Mouse (Mus musculus) heart, adult 18-20 months (tissue): Measurements from ENCODE around the gene H2-Ke6. TPM values are rescaled to one million over a fixed set of nuclear protein-coding genes. Genes with fewer than 3 reads are reported as not detected.

ENCODE experiments used
- DNase-seq, 2 experiments: peaks; one replicate each; pipeline ENCODE4 v3.0.0; 2021 to 2022; ENCODE audit warnings: mixed read lengths in 1 of 2
- long read RNA-seq, 2 experiments: library from polyadenylated mRNA; stranded (forward); transcript quantifications; one replicate each; pipeline ENCODE4 v2.0.0; 2021
- total RNA-seq, 2 experiments: library from RNA; stranded (reverse); gene quantifications; 2 replicates each; pipeline ENCODE4 v1.2.3; 2021

H2-Ke6 gene
- total RNA-seq: 100 to 1,000 TPM; 131 to 137 TPM
- long read RNA-seq, experiment 1, transcript H2-Ke6-212 (8 exons, 1,133 nt): minor isoform, 8 of 115 reads
- long read RNA-seq, experiment 1, transcript H2-Ke6-201 (9 exons, 965 nt): major isoform, 83 of 115 reads
- long read RNA-seq, experiment 1, partial matches to known transcripts: 7 of 115 reads
- long read RNA-seq, experiment 1, other reads (novel, unspliced or antisense): 15 of 115 reads
- long read RNA-seq, experiment 2, transcript H2-Ke6-201 (9 exons, 965 nt): major isoform, 46 of 63 reads
- long read RNA-seq, experiment 2, partial matches to known transcripts: 5 of 63 reads
- long read RNA-seq, experiment 2, other reads (novel, unspliced or antisense): 9 of 63 reads

DNA sequence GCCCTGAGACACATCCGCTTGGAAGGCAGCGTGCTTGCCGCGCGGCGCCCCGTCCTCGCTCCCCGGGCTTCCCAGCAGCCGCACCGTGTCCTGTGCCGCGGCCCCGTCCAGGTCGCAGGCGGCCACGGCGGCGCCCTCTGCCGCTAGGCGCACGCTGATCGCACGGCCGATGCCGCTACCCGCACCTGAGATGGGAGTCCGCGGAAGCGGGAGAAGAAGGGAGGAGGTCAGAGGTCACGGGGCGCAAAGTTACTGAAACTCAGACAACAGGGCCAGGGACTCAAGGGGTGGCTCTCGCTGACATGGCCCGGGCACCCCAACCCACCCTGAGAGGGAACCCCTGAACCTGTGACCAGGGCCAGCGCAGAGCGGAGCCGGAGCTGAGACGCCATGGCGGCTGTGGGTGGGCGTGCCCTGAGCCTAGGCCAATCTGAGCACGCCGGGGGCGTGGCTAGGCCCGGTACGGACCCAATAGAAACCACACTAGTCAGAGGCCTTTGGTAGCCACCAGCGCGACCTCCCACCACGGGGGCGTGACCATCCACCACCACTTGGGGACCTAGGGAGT is at the start of gene H2-Ke6:
Gene H2-Ke6, minus strand, starts transcription at position 405 of the 568 bp plus-strand sequence.
- peak; percentile 92 to 95 for DNase-seq

DNA sequence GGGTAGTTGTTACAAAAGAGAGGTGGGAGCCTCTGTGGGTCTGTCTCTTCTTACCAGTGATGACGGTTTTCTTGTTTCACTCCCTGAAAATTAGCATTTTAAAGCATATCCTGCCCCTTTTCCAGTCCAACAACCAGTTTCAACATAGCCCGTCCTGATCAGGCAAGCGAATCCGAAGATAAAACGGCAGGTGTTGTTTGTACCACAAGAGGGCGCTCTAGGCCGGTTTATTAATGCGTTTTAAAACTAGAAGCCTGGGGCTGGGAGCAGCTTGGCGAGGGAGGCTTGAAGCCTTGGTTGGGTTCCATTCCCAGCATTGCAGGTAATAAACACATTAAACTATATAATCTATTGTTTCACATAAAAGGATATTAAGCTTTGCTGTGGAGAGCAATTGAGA is 49.7 kb upstream of the H2-Ke6 start:
- peak; percentile 54 to 84 for DNase-seq

DNA sequence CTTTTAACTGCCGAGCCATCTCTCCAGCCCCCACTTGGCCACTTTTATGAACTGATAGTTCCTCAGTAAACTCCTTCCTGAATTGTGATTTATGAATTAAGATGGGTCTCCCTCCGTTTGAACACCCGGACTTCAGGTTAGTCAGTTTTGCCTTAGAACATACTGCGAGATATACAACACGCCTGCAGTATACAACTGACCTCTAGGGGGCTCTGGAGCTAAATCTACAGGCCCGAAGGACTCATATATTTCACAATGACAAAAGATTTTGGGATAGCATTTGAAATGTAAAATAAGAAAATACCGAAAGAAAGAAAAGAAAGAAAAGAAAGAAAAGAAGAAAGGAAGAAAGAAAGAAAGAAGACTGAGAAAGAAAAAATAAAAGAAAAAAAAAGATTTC is 47.4 kb upstream of the H2-Ke6 start:
- DNase-seq: peak; percentile 61 to 90

DNA sequence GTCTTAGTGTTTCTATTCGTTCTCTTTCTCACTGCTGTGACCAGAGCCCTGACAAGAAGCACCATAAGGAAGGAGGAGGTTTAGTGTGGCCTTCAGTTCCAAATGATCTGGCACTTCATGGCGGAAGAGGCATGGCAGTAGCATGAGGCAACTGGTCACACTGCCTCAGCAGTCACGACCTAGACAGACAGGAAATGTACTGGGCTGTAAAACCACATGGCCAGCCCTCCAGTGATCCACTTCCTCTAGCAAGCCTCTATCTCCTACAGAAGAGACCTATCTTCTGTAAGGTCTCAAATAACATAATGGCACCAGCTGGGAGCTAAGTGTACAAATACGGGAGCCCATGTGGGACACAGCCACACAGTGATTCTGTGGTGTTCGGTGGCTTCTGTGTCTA is 44.2 kb upstream of the H2-Ke6 start:
- DNase-seq: no peak

DNA sequence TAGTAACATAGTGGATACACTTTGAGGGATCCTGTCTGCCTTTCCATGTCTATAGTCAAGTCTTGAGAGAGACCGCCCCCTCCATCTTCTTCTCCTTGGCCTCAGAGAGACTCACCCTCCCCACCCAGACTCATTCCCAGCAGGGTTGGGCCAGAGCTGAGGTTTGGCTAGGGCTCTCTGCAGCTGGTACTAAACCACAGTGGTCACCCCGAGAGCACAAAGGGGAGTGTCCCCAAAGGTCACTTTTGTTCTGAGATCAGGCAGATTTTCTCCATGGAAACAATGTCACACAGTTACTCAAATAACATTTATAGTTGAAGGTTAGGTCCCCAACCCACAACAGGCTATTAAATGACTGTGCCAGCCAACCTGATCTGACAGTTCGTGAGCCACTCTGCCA is 41.0 kb upstream of the H2-Ke6 start:
- DNase-seq: no peak

DNA sequence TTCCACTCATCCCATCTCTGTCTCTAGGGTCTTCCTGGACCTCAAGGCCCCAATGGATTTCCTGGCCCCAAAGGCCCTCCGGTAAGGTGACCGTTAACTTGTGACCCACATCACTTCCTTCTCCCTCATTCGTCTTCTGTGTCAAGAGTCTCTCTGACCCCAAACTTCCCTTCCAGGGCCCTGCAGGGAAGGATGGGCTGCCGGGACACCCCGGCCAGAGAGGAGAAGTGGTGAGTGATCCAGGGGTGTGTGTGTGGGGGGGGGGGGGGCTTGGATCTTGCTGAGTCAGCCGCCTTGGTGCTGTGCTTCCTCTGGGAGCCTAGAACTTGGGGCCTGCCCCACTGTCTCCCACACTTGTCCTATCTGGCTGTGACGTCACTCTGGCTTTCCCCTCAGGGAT is 29.4 kb upstream of the H2-Ke6 start:
- DNase-seq: no peak

DNA sequence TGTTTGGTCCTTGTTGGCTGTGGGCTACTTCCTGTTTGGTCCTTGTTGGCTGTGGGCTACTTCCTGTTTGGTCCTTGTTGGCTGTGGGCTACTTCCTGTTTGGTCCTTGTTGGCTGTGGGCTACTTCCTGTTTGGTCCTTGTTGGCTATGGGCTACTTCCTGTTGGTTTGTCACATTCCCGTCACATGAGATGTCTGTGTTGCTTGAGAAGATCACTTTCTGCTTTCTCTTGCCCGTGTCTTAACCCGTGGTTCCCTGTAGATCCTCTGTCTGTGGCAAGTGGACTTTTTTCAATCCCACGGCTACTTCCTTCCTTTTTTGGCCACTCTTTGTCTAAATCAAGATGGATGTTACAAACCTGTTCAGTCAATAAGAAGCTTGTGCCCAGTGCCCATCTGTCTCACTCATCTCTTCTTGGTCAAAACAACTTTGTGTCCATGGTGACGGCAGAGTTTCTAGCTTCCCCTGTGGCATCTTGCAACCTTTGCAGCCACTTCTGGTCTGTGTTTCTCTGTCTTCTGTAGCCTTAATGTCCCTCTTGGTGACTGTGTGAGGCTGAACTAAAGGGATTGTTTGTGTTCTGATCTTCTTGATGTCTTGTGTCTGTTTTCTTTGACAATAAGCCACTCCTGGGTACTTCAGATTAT is 19.7 kb upstream of the H2-Ke6 start:
- no peak for DNase-seq

DNA sequence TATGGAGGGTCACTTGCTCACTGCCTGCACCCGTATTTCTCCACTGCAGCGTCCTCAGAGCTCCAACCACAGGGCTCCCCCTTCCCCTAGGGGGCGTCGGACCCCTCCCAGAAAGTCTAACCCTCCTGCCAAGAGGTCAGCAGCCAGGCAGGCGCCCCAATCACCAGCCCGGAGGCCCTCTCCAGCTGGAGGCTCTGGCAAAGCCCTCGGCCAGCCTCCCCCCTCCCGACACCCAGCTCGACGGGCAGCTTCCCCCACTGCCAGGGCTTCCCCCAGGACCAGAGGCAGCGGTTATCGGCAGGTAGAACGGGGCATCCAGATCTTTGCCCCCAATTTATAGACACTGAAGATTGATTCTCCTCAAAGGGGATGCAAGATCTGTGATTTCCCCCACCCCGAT is 18.1 kb upstream of the H2-Ke6 start:
- DNase-seq: no peak

DNA sequence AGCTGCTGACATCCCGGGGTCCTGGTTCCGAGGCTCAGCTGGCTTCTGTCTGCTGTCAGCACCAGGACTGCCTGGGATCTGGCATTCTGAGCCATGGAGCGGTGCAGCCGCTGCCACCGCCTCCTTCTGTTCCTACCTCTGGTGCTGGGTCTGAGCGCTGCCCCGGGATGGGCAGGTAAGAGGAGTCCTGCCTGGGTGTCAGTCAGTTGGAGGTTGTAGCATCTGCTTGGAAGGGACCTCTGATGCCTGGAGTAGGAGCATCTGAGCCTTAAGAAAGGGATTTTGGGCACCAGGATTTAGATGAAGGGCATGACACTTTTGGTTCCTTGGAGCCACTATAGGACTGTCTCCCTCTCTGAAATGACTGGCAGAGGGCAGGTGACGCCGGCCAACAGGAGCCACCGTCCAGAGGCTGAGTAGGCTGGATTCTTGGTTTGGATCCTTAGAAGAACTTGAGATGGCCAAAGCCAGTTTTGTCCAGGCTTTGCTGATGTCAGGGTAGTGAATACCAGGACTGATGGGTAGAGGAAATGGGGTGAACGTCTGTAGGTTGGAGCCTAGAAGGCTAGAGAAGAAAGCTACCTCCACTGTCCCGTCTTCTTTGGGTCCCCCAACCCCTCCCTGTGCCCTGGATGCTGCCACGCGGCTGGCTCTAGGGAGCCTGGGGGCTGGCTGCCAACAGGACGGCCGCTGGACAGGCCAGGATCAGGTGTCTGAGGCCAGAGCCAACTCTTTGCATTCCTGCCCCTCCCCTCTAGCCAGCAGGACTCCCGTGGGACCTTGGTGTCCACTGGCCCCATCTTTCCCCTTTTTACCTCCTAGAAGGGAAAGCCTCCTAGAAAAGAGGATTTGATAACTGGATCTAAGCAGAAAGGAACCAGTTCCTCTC is 11.9 kb upstream of the H2-Ke6 start:
- peak; percentile 71 to 77 for DNase-seq

DNA sequence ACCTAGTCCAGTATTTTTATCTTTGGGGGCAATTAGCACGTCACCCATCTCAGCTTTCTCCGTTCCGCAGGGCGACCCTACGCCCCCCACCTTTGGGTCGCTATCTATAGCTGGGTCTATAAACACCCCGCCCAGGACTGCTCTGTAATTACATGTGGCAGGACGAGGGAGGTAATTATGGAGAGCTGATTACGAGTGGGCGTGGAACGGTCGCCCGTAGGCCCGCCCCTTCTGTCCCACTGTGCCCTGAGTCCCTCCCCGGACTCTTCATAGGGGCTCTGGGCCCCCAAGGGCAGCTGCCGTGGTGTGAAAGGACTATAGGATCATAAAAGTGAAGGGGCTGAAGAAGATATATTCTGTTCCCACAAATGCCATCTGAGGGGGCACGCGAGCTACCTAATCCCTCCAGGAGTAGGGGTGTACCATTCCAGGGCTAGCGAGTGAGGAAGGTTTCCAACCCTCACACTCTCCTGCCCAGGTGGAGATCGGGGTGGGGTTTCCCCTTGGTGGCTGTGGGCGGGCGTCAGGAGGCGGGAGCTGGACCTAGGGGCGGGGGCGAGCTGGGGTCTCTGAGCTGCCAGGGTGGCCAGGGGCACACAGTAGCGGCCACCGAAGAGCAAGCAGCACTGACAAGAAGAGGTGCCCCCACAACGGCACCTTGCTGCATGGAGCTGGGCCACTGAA is 11.2 kb upstream of the H2-Ke6 start, which contains the start of gene Col11a2:
Gene Col11a2, plus strand, starts transcription at position 560 of the 684 bp plus-strand sequence.
- DNase-seq: no peak

DNA sequence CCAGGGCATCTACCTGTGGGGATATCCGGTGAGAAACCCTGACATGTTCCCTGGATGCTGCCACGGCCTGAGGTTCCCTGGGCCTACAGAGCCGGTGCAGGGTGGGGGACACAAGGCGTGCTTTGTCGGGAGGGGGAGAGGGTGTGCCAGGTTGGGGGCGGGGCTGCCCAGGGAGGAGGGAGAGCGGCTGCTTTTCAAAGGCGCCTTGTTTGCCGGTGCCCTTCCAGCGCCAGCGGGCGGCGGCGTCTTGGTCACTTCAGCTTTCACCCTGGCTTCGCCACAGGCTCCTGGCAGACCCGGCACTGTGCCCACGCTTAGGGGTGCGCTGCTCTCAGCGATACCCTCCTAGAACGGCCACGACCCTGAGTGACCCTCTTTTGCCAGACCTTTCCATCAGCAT is 10.6 kb upstream of the H2-Ke6 start:
- DNase-seq: no peak

DNA sequence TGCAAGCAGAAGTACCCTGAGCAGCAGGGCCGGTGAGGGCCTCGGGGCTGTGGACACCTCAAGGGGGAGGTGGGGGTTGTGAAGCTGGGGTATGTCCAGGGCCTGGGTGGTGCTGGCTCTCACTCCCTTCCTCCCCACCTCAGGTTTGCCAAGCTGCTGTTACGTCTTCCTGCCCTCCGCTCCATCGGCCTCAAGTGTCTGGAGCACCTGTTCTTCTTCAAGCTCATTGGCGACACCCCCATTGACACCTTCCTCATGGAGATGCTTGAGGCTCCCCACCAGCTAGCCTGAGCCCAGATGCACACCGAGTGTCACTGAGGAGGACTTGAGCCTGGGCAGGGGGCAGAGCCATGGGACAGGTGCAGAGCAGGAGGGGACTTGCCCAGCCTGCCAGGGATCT is 9.4 kb upstream of the H2-Ke6 start:
- DNase-seq: no peak

DNA sequence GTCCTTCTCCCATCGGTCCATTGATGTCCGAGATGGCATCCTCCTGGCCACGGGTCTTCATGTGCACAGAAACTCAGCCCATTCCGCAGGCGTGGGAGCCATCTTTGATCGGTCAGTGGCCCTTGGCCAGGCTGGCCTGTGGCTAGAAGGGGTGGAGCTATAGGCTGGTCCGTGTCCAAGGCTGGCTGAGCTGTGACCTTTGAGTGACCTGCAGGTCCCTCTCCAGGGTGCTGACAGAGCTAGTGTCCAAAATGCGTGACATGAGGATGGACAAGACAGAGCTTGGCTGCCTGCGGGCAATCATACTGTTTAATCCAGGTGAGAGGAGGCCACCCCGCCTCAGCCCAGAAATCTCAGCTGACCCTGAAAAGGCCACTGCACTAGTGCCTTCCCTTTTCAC is 8.8 kb upstream of the H2-Ke6 start:
- peak in 1 of 2 experiments; percentile 40 for DNase-seq

DNA sequence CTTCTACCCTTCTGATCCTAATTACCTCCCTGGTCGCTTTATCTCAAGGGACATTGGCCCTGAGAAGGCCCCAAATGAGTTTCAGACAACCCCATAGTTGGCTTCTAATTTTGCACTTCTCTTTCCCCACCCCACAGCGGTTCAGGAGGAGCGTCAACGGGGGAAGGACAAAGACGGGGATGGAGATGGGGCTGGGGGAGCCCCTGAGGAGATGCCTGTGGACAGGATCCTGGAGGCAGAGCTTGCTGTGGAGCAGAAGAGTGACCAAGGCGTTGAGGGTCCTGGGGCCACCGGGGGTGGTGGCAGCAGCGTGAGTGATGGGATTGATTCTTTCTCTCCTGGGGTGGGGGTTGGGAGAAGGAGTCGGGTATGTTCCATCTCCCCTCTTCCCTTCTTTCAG is 7.7 kb upstream of the H2-Ke6 start:
- DNase-seq: no peak

DNA sequence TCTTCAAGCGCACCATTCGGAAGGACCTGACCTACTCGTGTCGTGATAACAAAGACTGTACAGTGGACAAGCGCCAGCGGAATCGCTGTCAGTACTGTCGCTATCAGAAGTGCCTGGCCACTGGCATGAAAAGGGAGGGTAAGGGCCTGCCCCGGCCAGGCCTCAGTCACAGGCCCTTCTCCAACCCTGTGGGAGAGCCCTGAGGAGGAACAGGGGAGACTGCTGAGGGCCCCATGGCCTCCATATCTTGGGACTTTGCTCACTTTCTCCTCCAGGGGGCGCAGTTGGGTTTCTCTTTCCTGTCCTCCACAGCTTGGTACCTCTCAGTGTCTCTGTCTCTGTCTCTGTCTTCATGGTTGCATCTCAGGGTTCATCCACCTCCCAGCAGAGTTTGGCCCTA is 6.2 kb upstream of the H2-Ke6 start:
- DNase-seq: peak; percentile 83 to 85

DNA sequence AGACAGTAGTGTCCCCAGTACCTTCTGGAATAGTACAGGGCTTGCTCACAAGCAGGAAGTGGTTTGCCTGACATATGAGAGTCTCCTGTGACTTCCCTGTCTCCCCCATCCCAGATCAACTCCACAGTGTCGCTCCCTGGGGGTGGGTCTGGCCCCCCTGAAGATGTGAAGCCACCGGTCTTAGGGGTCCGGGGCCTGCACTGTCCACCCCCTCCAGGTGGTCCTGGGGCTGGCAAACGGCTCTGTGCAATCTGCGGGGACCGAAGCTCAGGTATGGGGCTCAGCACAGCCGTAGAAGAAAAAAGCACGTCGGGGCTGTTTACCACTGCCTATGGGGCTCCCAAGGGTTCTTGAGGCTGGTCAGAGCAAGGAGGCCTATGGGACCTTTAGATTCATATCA is 5.6 kb upstream of the H2-Ke6 start:
- DNase-seq: no peak

DNA sequence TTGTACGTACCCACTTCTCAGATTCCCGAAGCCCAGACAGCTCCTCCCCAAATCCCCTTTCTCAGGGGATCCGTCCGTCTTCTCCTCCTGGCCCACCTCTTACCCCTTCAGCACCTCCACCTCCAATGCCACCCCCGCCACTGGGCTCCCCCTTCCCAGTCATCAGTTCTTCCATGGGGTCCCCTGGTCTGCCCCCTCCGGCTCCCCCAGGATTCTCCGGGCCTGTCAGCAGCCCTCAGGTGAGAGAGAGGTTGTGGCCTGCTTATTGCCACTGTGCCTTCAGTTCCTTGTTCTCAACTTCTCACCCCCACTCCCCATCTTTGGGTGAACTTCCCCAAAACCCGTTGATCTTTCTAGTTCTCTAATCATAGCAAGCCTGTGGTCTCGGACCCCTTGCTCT is 4.9 kb upstream of the H2-Ke6 start:
- DNase-seq: no peak

DNA sequence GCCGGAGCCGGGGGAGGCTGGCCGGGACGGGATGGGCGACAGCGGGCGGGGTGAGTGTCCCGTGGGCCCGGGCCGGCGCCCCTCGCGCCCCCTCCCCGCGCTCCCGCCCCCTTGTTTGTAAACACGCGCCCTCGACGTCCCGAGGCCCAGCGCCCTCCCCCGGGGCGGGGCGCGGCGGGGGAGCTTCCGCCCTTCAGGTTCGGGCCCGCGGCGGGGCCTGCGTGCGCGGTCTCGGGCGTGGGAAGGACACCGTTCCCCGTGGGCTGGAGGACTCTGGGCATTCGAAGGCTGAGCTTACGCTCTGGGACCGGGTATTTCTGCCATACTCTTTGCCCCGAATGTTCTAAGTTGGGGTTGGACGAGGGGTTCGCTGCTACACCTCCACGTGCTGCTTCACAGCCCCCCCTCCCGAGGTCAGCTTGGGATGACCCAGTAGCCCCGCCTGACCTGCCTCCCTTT is 4.3 kb upstream of the H2-Ke6 start:
- DNase-seq: peak; percentile 67 to 70

DNA sequence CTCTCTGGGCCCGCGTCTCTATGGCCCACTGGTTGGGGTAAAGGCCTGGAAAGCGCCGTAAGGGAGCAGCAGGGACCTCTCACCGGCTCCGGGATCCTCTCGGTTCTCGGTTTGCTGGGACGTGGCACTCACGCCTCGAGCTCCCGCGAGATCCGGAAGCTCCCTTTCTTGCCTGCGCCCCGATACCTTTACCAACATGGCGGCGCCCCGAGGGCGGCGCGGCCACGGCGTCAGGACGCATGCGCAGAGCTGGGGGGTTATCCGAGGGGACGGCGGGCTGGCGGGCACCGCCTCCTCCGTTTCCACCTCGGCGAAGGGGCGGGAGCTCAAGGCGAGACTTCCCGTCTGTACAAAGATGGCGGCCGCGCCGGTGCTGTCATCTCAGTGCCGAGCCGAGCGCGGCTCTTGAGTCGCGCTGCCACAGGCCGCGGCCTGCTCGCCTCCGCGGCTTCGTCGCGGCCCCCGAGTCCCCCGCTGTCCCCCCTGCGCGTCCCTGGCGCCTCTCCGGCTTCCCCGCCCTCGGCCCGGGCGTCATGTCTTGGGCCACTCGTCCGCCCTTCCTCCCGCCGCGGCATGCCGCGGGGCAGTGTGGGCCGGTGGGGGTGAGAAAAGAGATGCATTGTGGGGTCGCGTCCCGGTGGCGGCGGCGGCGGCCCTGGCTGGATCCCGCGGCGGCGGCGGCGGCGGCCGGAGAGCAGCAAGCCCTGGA is 3.8 kb upstream of the H2-Ke6 start, which contains the start of the genes Slc39a7 and Rxrb:
Gene Slc39a7, minus strand, starts transcription at position 218 of the 709 bp plus-strand sequence.
Gene Rxrb, plus strand, starts transcription at position 348 of the 709 bp plus-strand sequence.
- peak; percentile 98 for DNase-seq

DNA sequence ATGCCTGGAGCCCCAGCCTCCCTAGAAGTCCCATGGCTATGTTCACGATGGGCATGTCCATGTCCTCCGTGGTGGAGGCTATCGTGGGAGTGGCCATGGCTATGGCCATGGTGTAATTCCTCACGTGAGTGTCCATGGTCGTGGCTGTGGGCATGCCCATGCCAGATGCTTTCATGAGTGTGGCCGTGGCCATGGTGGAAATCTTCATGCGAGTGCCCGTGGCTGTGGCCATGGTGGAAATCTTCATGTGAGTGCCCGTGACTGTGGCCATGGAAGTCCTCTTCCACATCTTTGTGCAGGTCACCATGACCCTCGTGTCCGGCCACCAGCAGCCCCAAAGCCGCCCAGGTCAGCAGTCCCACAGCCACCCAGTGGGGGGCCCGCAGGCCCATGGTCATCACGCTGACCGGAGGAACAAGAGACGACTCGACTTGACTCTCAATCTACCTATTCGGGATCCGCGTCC is 3.0 kb upstream of the H2-Ke6 start:
- DNase-seq: no peak
